Mouse (Mus musculus): ENCODE results near the gene Ccnjl.

- TF ChIP-seq CTCF (conservative IDR thresholded peaks at IDR 0.05; ENCODE audit: low read length) = no peak
- TF ChIP-seq NANOG (IDR thresholded peaks at IDR 0.05; ENCODE audit: borderline replicate concordance, low read length) = no peak
- no peak for TF ChIP-seq POU5F1 (IDR thresholded peaks at IDR 0.05; ENCODE audit: borderline replicate concordance, low read length)
Observed at GRCm38 (mm10) chr11:43608440-43608839, 79.9 kb downstream of the Ccnjl start.
